Mouse (Mus musculus) kidney, postnatal 10 days (tissue): ENCODE data around the gene Gabra5.
A peak's percentile ranks its signal among the peaks of the same experiment; 100 is the strongest.

Experiments used
- DNase-seq: peaks from one replicate; pipeline ENCODE4 v3.0.0; 2021; ENCODE audit warnings: mixed read lengths

The Gabra5 gene

DNA sequence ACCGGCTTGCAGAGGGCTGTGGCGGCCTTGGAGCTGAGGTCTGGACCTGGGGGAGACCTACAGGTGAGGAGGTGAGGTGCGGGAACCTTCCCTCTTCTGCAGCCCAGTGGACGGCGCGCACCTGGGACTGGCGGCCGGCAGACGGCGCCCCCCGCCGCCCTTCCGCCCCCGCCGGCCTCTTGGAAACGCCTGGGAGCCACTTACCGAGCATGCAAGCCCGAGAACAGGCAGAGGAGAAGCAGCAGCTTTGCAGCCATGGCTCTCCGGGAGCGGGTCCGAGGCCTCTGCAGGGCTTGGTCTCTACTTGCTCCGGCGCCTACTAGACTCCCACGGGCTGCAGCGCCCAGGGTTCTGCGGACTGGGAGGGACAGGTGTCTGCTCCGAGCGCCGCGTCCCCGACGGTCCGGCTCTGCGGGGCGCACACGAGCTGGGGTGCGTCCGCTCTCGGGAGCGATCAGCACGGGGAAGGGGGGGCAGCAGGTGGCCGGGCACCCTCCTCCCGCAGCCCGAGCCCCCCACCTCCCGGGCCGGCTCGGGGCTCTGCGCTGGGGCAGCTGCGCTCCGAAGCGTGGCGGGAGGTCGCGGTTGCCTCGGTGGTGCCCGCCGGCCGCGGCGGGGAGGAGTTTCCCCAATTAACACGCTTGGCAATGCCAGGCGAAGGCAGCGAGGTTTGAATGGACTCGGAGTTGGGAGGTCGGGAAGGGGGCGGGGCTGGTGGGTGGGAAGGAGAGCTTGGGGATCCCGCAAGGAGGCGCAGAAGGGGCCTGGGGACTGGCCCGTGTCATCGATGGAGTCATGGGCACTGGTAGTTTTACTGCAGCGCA is 123.1 kb downstream of the Gabra5 start, which contains the start of gene Gabrg3:
Gene Gabrg3 (minus strand): TSS at position 672 of the 824 bp plus-strand sequence.
- DNase-seq = peak; percentile 30

DNA sequence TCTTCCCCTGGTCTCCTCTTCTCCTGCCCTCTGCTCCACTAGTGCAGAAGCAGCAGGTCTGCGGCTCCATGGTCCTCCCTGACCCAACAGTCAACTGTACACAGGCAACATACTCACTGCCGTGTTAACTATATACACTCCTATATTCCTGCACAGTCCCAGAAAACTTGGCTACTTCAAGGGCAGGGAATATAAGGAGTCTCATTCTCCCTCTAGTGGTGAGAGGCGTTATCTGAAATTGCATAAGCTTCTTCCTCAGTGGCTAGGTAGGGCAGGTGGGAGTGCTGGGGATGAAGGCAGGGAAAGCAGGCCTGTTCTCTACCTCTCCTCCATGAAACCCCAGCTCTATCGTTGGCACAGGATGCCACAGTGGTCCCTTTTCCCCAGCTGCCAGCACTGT is 125.7 kb downstream of the Gabra5 start:
- peak; percentile 19 for DNase-seq

DNA sequence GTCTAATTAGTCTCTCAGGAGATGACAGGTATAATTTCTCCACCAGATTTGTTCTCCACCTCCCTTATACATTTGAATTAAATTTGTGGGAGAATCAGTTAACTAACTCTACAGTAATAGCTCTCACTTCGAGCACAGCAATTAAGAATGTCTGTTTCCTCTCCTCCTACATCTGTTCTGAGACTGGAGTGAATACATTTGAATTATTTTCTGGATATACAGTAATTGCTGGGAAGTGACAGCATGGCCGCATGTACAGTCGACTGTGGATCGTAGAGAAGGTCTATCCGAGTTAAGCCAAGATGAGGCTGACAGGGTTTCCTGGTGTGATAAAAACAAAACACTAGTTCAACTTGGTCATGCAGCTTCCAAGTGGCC is 143.9 kb downstream of the Gabra5 start:
- no peak for DNase-seq

DNA sequence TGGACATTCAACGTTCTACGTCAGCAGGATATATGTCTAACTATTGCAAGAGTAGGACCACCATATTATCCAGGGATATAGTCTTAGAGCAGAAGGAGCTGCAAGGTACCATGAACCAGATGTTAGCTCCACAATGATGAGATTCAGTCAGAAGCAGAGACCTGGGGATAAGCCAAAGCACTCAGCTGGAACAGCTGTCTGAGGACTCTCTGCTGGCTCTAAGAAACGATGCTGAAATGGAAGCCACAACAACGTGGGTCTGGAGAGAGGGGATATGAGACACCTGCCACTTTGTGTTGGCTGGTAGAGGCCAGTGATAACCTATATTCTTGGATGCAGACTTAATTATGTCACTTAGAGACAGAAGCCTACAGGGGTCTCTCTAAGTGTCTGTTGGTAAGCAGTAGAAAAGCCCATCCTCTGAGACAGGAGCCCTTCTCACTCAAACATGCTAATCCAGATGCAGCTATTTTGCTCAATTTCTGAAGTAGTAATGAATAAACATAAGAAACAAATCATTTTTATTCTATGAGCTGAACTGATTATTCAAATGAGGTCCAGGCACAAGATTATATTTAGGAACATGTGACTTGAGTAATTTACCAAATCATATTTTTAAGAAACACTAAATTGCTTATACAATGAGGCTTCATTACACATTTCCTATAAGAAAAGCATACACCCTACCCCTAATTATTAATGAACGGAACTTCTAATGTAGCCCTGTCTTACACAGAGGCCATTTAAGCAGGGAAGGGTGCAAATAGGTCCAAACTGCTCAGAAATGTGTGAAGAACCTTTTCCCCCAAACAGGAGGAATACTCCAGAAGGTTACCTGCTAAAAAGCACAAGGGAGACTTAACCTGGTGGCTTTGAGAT is 144.5 kb downstream of the Gabra5 start:
- DNase-seq = no peak

- DNase-seq = peak; percentile 10
Observed at GRCm38 (mm10) chr7:57363812-57364211, 146.0 kb downstream of the Gabra5 start.

DNA sequence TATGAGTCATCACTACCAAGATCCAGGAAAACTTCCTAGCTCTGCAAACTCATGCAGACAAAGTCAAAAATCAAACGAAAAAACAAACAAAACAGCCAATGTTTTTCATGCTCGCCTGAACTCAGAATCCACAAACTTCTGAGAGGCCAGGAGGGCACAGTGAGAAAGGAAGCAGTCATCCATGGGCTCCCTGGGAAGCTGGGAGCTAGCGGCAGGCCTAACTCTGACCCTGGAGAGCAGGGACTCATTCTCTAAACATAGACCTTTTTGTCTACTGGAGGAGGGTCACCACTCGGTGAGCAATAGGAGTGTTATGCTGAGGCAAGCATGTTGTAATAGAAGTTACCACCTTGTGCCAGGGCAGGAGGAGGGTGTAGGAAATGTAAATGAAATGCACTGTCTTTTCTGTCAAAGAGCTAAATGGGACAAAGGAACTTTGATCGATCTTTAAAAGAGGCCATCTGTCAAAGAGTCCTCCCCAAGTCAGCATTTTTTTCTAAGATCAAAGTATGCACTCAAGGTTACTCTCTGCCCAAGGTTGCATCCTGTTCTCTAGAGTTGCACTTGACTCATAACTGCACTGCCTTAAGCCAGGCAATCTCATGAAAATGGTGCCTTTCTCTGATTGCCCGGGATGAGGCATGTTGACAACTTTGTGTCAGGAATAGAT is 151.9 kb downstream of the Gabra5 start:
- DNase-seq = no peak
